Mouse (Mus musculus) bone marrow macrophage, adult 2 months (primary cell): ENCODE data around the gene Upk3a.

Experiments used
- CTCF ChIP-seq: IDR thresholded peaks from 2 replicates; pipeline ENCODE4 v1.5.1; 2012; ENCODE audit warnings: low read depth, mild to moderate bottlenecking, low read length, moderate library complexity
- POLR2A ChIP-seq: IDR thresholded peaks from 2 replicates; pipeline ENCODE4 v1.6.1; 2012; ENCODE audit warnings: mild to moderate bottlenecking, low read depth, low read length, borderline replicate concordance

DNA sequence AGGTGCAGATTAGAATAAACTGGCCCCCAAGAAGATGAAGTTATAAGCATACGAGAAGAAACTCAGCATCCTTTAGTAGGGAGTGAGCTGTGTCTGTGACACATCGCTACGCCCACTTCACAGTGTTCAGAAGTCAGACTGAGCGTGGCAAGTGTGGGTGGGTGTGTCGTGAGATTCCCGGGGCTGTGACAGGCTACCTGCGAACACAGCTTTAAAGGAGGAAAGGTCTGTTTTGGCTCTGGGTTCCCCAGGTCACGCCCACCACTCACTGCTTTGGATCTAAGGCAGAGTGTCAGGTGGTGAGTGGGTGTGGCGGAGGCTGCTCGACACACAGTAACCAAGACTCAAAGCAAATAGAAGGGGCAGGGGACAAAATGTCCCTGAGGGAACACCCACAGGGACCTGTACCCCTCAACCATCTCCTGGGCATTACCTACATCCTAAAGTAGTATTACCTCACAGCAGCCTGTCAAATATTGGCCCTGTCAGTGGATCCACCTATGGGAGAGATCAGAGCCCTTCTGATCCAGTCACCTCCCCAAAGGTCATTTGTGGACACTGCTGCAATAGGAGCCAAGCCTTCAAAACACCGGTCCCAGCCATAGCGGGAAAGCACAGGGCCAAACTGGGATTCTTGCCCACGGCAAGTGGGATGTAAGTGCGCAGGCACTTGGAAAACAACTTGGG is 19.0 kb upstream of the Upk3a start:
- TF ChIP-seq CTCF: no peak
- TF ChIP-seq POLR2A: no peak
